Mouse (Mus musculus) spleen, postnatal 0 days (tissue): ENCODE results near the gene Pitx3. TPM values are rescaled to one million over a fixed set of nuclear protein-coding genes. Genes with fewer than 3 reads are reported as not detected.

Experiments used
- polyA plus RNA-seq: library from polyadenylated mRNA; unstranded; fragments of >200 nt; fragmentation: Nextera tagmentation; extraction: Ambion mirVana; gene quantifications from 2 replicates; pipeline ENCODE4 v1.2.1, GENCODE M21; 2015

Pitx3 gene
- polyA plus RNA-seq: 0.34 TPM in 1 of 2 replicates, not detected in the other

GRCm38 (mm10) chr19:46147511-46148371 lies at the start of gene Pitx3:
Gene Pitx3 (minus strand): TSS chr19:46148326.

DNA sequence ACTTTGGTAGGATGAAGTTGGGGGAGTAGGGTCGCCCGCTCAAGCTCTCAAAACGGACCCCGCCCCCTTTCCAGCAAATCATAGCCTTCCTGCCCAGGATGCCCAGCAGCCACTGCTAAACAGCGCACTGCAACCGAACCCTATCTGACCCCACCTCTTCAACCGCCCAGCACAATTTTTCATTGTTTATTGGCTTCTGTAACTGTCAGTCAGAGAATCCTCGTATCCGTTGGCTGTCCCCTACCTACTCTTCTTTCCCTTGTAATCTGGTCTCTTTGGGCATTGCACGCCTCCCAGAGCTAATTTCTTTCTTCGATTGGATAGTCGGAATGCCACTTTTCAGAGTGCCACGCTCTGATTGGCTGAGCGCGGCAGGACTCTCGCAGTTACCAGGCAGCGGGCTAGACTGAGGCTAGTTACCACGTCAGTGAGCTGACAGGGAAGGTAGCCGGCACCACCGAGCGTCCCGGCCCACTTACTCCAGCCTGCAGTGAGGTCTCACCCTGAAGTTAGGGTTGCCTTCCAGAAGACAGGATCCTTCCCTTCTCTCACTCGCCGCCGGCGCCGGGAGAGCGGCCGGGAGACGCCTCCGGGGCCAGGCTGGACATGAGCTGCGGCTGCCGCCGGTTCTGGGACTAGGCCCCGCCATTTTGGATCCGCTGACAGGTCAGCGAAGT lies 4.1 kb upstream of the Pitx3 start, which contains the start of gene Gbf1:
TSS of gene Gbf1 (plus strand) at position 383 of the 677 bp plus-strand sequence.

DNA sequence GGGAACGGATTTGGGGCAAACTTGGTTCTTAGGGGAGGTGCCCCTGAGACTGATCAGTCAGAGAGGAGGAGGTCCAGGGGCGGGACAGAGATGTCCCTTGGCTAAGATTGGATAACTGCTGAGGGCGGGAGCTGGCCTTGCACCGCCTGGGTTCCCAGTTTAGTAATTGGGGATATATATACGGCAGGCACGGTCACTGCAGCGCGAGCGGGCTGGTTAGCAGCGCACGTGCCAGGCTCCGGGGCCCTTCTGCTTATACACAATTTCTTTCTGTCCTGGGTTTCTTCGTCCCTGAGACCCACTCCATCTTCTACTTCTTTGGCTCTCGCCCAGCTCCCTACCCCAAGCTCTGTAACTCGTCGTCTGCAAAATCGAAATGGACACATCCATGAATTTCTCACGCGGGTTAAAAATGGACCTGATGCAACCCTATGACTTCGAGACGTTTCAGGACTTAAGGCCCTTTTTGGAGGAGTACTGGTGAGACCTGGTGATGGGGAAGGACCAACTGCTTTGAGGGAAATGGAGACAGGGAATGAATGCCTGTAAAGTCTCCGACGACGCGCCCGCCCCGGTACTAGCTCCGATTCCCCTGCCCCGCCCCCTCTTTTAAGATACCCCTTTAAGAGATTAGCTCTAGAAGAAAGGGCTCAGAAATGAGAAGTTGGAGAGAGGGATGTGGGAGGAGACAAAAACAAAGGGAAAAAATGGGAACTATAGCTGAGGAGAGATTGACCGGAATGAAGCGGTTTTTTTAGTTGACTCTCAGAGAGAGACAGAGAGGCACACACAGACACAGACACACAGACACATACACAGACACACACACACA lies 16.2 kb downstream of the Pitx3 start, which contains the start of gene Elovl3:
TSS of gene Elovl3 (plus strand) at position 204 of the 832 bp plus-strand sequence.

Other genes starting within 250 kb of the Pitx3 start
- gene Armh3, start 149.8 kb downstream of the Pitx3 start, polyA plus RNA-seq: 4.9 and 7.0 TPM in 2 replicates
- gene Hps6, start 144.8 kb downstream of the Pitx3 start, polyA plus RNA-seq: 3.2 and 3.6 TPM in 2 replicates
- gene Pprc1, start 103.4 kb downstream of the Pitx3 start, polyA plus RNA-seq: 15.5 and 19.1 TPM in 2 replicates
- 68.1 and 78.3 TPM in 2 replicates for gene Ldb1, start 103.1 kb downstream of the Pitx3 start, polyA plus RNA-seq
- gene Nolc1, start 72.5 kb downstream of the Pitx3 start, polyA plus RNA-seq: 56.7 and 62.2 TPM in 2 replicates
- gene Elovl3, start 16.4 kb downstream of the Pitx3 start, polyA plus RNA-seq: 0.10 and 0.25 TPM in 2 replicates
- gene Gbf1, start 4.2 kb upstream of the Pitx3 start, polyA plus RNA-seq: 14.4 and 17.6 TPM in 2 replicates
- 5.3 and 6.6 TPM in 2 replicates for gene Nfkb2, start 156.0 kb upstream of the Pitx3 start, polyA plus RNA-seq
- 6.7 and 7.3 TPM in 2 replicates for gene Psd, start 178.8 kb upstream of the Pitx3 start, polyA plus RNA-seq
- gene Fbxl15, start 179.9 kb upstream of the Pitx3 start, polyA plus RNA-seq: 13.3 and 13.4 TPM in 2 replicates
- gene Cuedc2, start 190.4 kb upstream of the Pitx3 start, polyA plus RNA-seq: 106 and 114 TPM in 2 replicates
- 6.4 and 7.9 TPM in 2 replicates for gene Mfsd13a, start 192.8 kb upstream of the Pitx3 start, polyA plus RNA-seq
- gene 2310034G01Rik, start 202.0 kb upstream of the Pitx3 start, polyA plus RNA-seq: 1.0 and 1.3 TPM in 2 replicates
- 60.3 and 65.2 TPM in 2 replicates for gene Actr1a, start 247.4 kb upstream of the Pitx3 start, polyA plus RNA-seq
- 8.4 and 9.6 TPM in 2 replicates for gene Sufu, start 248.6 kb upstream of the Pitx3 start, polyA plus RNA-seq